Mouse (Mus musculus) ES-CJ7 (cell line): Measurements from ENCODE around the gene Parvb.
A peak's percentile ranks its signal among the peaks of the same experiment; 100 is the strongest.

Experiments
- DNase-seq: peaks from one replicate; pipeline ENCODE4 v3.0.0; 2011; ENCODE audit warnings: low read depth, low spot score

The Parvb gene

GRCm38 (mm10) chr15:84323966-84324869 lies 92.4 kb downstream of the Parvb start, which contains the start of gene Parvg:
Gene Parvg, plus strand, starts transcription at chr15:84324026.
- DNase-seq: no peak

- no peak for DNase-seq
These were observed 93.2 kb downstream of the Parvb start for GRCm38 (mm10) chr15:84324870-84325553.

GRCm38 (mm10) chr15:84325736-84326135 lies 93.9 kb downstream of the Parvb start:
- peak; percentile 9 for DNase-seq

GRCm38 (mm10) chr15:84328870-84329269 lies 97.0 kb downstream of the Parvb start:
- DNase-seq: no peak

- DNase-seq: no peak
These were observed 98.1 kb downstream of the Parvb start for GRCm38 (mm10) chr15:84329940-84330339.

- no peak for DNase-seq
These were observed 99.3 kb downstream of the Parvb start for GRCm38 (mm10) chr15:84331066-84331612.

- DNase-seq: no peak
These were observed 104.5 kb downstream of the Parvb start for GRCm38 (mm10) chr15:84336281-84336817.

- no peak for DNase-seq
These were observed 105.8 kb downstream of the Parvb start for GRCm38 (mm10) chr15:84337599-84337998.

- DNase-seq: no peak
These were observed 109.1 kb downstream of the Parvb start for GRCm38 (mm10) chr15:84340926-84341325.

GRCm38 (mm10) chr15:84348769-84349168 lies 116.9 kb downstream of the Parvb start:
- DNase-seq: peak; percentile 39

- no peak for DNase-seq
These were observed 118.3 kb downstream of the Parvb start for GRCm38 (mm10) chr15:84349915-84350738.

- no peak for DNase-seq
These were observed 119.5 kb downstream of the Parvb start for GRCm38 (mm10) chr15:84351342-84351741.

- DNase-seq: no peak
These were observed 120.3 kb downstream of the Parvb start for GRCm38 (mm10) chr15:84351915-84352844.

GRCm38 (mm10) chr15:84355081-84355480 lies 123.2 kb downstream of the Parvb start:
- DNase-seq: no peak

- no peak for DNase-seq
These were observed 132.9 kb downstream of the Parvb start for GRCm38 (mm10) chr15:84364746-84365145.
